Mouse (Mus musculus): Measurements from ENCODE around the gene Rps27l. TPM values are rescaled to one million over a fixed set of nuclear protein-coding genes. Genes with fewer than 3 reads are reported as not detected.

Rps27l gene
- 702 and 744 TPM in 2 replicates for polyA plus RNA-seq (2016; fragmentation: Nextera tagmentation; extraction: Ambion mirVana)

DNA sequence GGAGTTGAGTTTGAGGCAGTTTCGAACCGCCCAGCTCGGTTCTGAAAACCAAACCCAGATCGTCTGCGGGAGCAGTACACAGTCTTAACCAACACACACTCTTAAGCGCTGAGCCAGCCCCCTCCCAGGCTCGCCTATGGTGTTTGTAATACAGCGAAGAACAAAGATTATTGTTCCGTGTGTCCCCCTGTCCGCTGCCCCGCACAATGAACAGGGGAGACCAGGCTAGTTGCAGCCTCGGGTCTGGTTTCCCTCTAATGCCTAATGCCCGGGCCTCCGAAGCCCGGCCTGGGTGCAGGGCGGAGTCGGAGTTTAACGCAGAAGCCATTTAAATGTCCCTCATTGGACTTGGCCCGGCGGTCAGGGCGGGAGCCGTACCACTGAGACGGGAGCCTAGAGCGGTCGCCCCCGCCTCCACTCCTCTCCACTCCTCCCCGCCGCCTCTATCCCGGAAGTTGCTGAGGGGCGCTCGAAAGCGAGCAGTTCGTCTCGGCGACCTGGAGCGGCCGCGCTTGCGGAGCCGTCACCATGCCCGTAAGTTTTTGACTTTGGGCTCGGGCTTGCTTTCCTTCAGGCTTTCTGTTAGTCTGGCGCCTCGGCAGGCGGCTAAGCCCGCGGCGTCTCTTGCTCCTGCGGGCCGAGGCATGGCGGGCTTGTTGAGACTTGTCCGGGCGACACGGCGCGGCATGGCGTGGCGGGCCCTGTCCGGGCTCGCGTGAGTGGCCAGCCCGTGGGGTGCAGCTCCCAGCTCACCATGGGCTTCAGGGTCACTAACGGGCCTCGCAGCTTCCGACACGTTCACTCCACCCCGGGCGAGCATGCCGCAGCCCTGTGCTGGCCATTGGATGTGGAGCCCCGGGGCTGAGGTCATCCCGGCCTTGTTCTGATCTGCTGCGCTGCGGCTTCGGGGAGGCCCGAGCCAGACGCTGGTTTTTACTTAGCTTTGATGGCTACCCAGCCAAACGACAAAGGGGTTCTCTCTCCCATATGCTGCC is at the start of gene Rps27l:
Rps27l (plus strand) TSS at position 440 of the 995 bp plus-strand sequence.
- 1% methylated on average over 77 of the region's 77 CpGs for WGBS (ENCODE audit: insufficient replicate concordance)
- Histone ChIP-seq H3K9me3 (replicated peaks) (no peaks in the 10 kb centered on the region), H3K9ac (peak within 1 kb of the TSS; percentile 94)

DNA sequence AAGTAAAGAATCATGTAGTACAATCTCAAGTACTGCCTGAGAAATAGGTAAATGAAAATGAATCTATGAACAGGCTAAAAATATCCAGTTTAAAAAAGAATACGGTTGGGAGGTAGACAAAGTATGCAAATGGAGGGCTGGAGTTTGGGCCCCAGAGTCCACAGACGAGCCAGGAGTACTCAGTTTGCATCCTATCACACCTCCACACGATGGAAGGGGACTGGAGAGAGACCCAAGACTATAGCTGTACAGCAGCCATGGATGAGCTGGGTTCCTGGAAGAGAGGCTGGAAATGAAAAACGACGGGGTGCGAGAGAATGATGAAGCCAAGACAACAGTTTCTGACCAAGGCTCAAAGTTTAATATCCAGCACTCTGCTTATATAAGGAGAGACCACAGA is 48.9 kb upstream of the Rps27l start:
- Histone ChIP-seq H3K4me3 (no peak overlapping the region), H3K9me3 (replicated peaks) (0 out of 2 replicates have a peak, but pooled peaks cover 4% of the 10 kb centered on the region), H3K27ac (peak overlapping the region; percentile 94), H3K4me1 (peaks cover 73% of the 10 kb centered on the region), H3K9ac (peak overlapping the region; percentile 41; the same call in 1 of the 2 replicates), H3K27me3 (replicated peaks) (no peaks in the 10 kb centered on the region), H3K36me3 (peaks cover 13% of the 10 kb centered on the region), H3K4me2 (peak overlapping the region; percentile 64)
- 73% methylated on average over 6 of the region's 6 CpGs for WGBS (ENCODE audit: insufficient replicate concordance)
- no peak for ATAC-seq

More for the DNA sequence above, at the start of gene Rps27l:
- ATAC-seq, result peak; percentile 98
- Histone ChIP-seq H3K4me3 (peak within 1 kb of the TSS; percentile 88), H3K36me3 (peaks cover 16% of the 10 kb centered on the region), H3K27ac (peak within 1 kb of the TSS; percentile 90), H3K27me3 (replicated peaks) (peaks cover 3% of the 10 kb centered on the region; the same call in 1 of the 2 replicates), H3K4me1 (peaks cover 25% of the 10 kb centered on the region), H3K4me2 (peak within 1 kb of the TSS; percentile 88)

DNA sequence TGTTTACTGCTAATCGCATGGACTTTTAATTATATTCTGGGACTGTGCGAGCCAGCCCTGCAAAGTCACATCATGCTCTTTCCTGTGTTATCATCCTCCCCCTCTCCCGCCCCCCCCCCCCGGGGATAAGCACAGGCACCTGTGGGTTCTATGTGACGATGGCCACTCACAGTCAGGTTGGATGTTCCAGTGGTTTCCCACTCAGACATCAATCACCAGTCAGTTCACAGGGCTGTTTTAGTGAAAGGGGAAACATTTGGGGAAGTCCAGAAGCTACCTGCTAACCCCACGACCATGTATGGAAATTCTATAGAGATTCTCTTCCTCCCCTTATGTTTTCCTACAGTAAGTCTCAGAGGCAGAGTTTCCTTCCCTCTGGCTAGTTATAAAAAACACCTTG is 48.0 kb upstream of the Rps27l start:
- 48% methylated on average over 6 of the region's 6 CpGs for WGBS (ENCODE audit: insufficient replicate concordance)
- ATAC-seq, result no peak
- Histone ChIP-seq H3K36me3 (peaks cover 17% of the 10 kb centered on the region), H3K4me3 (no peak overlapping the region), H3K9me3 (replicated peaks) (no peaks in the 10 kb centered on the region), H3K4me1 (peaks cover 77% of the 10 kb centered on the region), H3K9ac (0 out of 2 replicates have a peak overlapping the region, but pooled peaks have one; percentile 45), H3K4me2 (0 out of 2 replicates have a peak overlapping the region, but pooled peaks have one; percentile 22), H3K27me3 (replicated peaks) (no peaks in the 10 kb centered on the region), H3K27ac (peak overlapping the region; percentile 94)

DNA sequence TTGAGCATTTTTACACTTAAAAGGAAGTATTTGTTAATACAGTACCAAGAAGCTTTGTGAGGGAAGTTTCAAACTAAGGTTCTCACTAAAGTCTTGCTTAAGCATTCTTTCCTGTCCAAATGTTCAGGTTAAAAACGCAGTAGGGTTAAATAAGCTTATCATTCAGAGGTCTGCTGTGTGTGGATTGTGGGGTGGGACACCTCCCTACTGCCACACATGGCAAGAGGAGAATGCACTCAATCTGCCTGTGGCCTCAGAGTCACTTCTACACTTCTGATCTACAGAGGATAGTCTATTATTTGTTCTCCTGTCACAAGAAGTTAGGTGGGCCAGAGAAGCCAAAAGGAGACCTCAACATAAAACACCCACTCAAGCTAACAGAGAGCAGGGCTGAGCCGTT is 46.8 kb upstream of the Rps27l start:
- Histone ChIP-seq H3K4me1 (peaks cover 83% of the 10 kb centered on the region), H3K27me3 (replicated peaks) (no peaks in the 10 kb centered on the region), H3K4me3 (no peak overlapping the region), H3K4me2 (peak overlapping the region; percentile 35), H3K27ac (peak overlapping the region; percentile 80), H3K9ac (peak overlapping the region; percentile 40), H3K36me3 (peaks cover 28% of the 10 kb centered on the region), H3K9me3 (replicated peaks) (no peaks in the 10 kb centered on the region)
- ATAC-seq, result peak; percentile 69
- 44% methylated on average over 2 of the region's 2 CpGs for WGBS (ENCODE audit: insufficient replicate concordance)

DNA sequence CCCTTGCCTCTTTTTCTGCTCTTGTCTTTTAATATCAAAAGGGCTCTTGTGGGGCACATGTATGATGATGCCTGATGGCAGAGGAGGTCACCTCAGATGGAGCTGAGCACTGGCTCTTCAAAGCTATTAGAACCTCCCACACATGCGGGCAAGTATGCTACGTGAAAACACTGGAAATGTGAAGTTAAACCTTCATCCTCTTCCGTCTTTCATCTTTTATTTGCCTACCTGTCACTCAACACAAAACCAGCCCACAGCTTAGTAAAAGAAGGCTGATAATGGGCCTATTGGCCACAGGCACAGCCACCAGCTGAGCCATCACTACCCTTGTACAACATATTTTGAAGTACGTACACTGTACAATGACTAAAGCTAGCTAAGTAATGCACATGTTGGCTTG is 46.4 kb upstream of the Rps27l start:
- WGBS (ENCODE audit: insufficient replicate concordance), result 76% methylated on average over 4 of the region's 4 CpGs
- Histone ChIP-seq H3K27me3 (replicated peaks) (no peaks in the 10 kb centered on the region), H3K27ac (peak overlapping the region; percentile 80), H3K9me3 (replicated peaks) (no peaks in the 10 kb centered on the region), H3K36me3 (peaks cover 28% of the 10 kb centered on the region), H3K4me2 (peak overlapping the region; percentile 35), H3K4me3 (no peak overlapping the region), H3K9ac (peak overlapping the region; percentile 40), H3K4me1 (peaks cover 78% of the 10 kb centered on the region)
- no peak for ATAC-seq

DNA sequence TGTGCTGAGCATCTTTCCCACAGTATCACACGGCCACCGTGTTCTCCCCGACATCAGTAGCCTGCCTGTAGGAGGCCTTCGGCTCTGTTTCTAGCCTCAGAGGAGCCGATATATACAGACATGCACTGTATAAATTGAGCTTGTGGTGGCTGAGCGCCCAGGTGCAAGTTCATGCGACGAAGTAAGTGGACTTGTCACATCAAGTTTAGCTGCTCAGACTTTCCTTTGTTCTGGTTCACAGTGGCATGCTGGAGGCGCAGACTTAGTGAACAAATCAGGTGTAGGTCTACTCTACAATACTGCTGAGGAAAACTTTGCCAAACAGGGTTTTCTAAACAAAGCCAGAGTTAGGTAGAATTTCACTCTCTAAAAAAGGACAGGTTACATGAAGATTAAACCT is 39.9 kb upstream of the Rps27l start:
- Histone ChIP-seq H3K4me1 (peaks cover 66% of the 10 kb centered on the region), H3K27ac (0 out of 2 replicates have a peak overlapping the region, but pooled peaks have one; percentile 20), H3K9ac (0 out of 2 replicates have a peak overlapping the region, but pooled peaks have one; percentile 17), H3K4me2 (no peak overlapping the region), H3K9me3 (replicated peaks) (no peaks in the 10 kb centered on the region), H3K27me3 (replicated peaks) (no peaks in the 10 kb centered on the region), H3K36me3 (peaks cover 64% of the 10 kb centered on the region), H3K4me3 (no peak overlapping the region)
- no peak for ATAC-seq
- WGBS (ENCODE audit: insufficient replicate concordance), result 90% methylated on average over 9 of the region's 9 CpGs

DNA sequence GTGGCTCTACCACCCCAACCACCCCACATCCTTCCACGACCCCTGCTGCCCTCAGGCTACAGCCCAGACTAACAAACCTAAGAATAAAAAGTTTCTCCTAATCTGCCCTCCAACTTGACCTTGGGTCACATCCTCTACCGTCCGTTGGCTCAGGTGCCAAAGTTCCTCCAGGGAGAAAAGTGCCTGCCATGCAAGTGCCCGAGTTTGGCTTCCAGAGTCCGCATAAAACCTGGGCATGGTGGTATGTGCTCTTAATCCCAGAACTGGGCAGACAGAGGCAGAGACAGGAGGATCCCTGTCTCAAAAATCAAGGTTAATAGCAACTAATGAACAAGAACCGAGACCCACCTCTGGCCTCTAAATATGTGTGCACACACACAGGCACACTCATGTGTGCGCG is 38.8 kb upstream of the Rps27l start:
- Histone ChIP-seq H3K4me3 (no peak overlapping the region), H3K36me3 (peaks cover 62% of the 10 kb centered on the region), H3K27ac (no peak overlapping the region), H3K27me3 (replicated peaks) (no peaks in the 10 kb centered on the region), H3K4me2 (no peak overlapping the region), H3K9me3 (replicated peaks) (no peaks in the 10 kb centered on the region), H3K9ac (no peak overlapping the region), H3K4me1 (peaks cover 75% of the 10 kb centered on the region)
- no peak for ATAC-seq
- 84% methylated on average over 8 of the region's 8 CpGs for WGBS (ENCODE audit: insufficient replicate concordance)

DNA sequence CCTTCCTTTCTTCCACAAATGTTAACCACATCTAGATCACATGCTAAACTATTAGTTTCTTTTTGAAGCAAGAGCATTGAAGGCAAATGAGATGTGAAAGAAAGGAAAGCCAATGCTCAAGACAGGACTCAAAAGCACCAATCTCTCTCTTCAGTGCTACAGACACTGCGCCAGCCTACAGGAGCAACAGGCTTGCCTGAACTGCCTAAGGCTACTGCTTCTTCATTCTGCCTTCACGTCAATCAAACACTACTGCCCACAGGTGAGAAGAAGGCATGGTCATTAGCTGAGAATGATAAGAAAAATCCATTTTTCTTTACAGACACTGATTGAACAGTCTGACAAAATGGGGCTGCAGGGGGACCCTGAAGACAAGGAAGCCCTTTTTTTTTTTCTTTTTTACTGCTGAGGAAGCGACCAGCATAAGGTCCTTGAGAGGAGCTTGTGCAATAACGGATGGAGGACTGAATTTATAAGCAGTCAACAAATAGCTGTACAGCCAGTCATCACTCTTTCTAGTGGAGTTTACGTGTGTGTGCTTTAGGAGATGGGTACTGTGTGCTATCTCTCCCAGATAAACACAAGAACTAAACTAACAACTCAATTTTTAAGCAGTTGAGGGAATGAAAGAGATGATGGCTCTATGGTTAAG is 38.0 kb upstream of the Rps27l start:
- peaks cover 78% of the 10 kb centered on the region for H3K4me1 ChIP-seq
- ATAC-seq, result no peak
- no peaks in the 10 kb centered on the region for H3K9me3 ChIP-seq (replicated peaks)
- no peak overlapping the region for H3K9ac ChIP-seq
- WGBS (ENCODE audit: insufficient replicate concordance), result 68% methylated on average over 5 of the region's 5 CpGs
- peaks cover 60% of the 10 kb centered on the region for H3K36me3 ChIP-seq
- H3K4me3 ChIP-seq, result no peak overlapping the region
- no peak overlapping the region for H3K4me2 ChIP-seq
- no peaks in the 10 kb centered on the region for H3K27me3 ChIP-seq (replicated peaks)
- no peak overlapping the region; the same call in 1 of the 2 replicates for H3K27ac ChIP-seq

DNA sequence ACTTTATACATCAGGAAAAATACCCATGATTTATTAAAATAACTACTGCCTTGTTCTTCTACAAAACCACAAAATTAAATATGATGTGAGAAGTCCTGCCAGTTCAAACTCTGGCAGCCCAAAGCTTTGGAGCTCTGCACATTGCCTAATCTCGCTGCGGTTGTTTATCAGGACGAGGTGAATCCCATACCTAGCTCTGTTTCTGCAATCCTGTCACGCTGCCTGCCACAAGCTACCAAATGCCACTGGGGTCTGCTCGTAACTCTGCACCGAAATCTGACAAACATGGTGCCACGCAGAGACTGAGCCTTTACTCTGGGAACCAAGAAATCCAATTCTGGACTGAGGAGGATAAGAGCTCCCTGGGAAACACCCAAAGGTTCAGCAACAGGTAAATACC is 36.0 kb upstream of the Rps27l start:
- Histone ChIP-seq H3K9ac (0 out of 2 replicates have a peak overlapping the region, but pooled peaks have one; percentile 31), H3K36me3 (peaks cover 54% of the 10 kb centered on the region), H3K27me3 (replicated peaks) (no peaks in the 10 kb centered on the region), H3K4me2 (peak overlapping the region; percentile 20), H3K9me3 (replicated peaks) (no peaks in the 10 kb centered on the region), H3K27ac (peak overlapping the region; percentile 27), H3K4me1 (peaks cover 89% of the 10 kb centered on the region), H3K4me3 (no peak overlapping the region)
- WGBS (ENCODE audit: insufficient replicate concordance), result 40% methylated on average over 7 of the region's 7 CpGs
- no peak for ATAC-seq

DNA sequence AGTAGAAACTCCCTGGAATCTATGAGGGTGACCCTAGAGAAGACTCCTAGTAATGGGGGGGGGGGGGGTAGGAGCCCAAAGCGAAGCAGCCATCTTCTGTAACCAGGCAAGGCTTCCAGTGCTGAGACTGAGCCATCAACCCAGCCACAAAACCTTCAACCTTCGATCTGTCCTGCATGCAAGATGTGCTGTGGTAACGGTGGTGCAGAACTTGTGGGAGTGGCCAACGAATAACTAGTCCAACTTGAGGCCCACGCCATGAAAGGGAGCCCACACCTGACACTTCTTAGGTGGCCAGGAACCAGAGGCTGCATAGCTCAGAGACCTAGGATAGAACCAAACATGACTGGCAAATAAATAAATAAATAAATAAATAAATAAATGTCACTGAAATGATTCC is 35.2 kb upstream of the Rps27l start:
- Histone ChIP-seq H3K9me3 (replicated peaks) (no peaks in the 10 kb centered on the region), H3K4me3 (no peak overlapping the region), H3K9ac (peak overlapping the region; percentile 31; the same call in 1 of the 2 replicates), H3K4me2 (peak overlapping the region; percentile 96; the same call in 1 of the 2 replicates), H3K4me1 (peaks cover 96% of the 10 kb centered on the region), H3K27me3 (replicated peaks) (no peaks in the 10 kb centered on the region), H3K27ac (peak overlapping the region; percentile 27; the same call in 1 of the 2 replicates), H3K36me3 (peaks cover 60% of the 10 kb centered on the region)
- ATAC-seq, result no peak
- WGBS (ENCODE audit: insufficient replicate concordance), result 41% methylated on average over 5 of the region's 5 CpGs

DNA sequence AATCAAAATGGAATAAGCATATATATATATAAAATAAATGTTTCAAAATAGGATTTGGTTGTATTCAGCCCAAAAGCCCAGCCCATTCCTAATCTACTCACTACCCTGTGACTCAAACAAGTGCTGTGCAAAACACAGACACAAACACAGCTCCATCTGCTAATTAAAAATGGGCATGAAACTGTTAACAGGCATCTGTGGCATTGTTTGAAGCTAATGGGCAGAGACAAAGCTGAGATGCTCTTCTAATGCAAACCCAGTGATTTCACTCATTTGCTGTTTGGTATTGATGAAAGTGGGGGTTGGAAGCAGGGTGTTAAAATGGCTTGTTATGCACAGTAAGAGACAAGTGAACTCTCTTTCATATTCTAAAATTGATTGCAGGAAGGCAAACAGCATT is 33.6 kb upstream of the Rps27l start:
- H3K4me3 ChIP-seq, result peak overlapping the region; percentile 48

More for the DNA sequence above, 33.6 kb upstream of the Rps27l start:
- Histone ChIP-seq H3K27me3 (replicated peaks) (no peaks in the 10 kb centered on the region), H3K27ac (peak overlapping the region; percentile 95), H3K9me3 (replicated peaks) (no peaks in the 10 kb centered on the region), H3K36me3 (peaks cover 47% of the 10 kb centered on the region), H3K4me1 (peaks cover 96% of the 10 kb centered on the region), H3K4me2 (peak overlapping the region; percentile 96), H3K9ac (peak overlapping the region; percentile 20)
- no peak for ATAC-seq

Measured in liver, embryonic 12.5 days (tissue).